Mouse (Mus musculus): Measurements from ENCODE around the gene Ccdc38. TPM values are rescaled to one million over a fixed set of nuclear protein-coding genes. Genes with fewer than 3 reads are reported as not detected.
"Not testable (repeated sequence)": the region's sequence is repeated elsewhere in the genome, so short reads cannot be mapped to it uniquely, and the experiment has no call there.

Gene Ccdc38
- polyA plus RNA-seq, 1 experiment from 2014 or later = 0.27 TPM

DNA sequence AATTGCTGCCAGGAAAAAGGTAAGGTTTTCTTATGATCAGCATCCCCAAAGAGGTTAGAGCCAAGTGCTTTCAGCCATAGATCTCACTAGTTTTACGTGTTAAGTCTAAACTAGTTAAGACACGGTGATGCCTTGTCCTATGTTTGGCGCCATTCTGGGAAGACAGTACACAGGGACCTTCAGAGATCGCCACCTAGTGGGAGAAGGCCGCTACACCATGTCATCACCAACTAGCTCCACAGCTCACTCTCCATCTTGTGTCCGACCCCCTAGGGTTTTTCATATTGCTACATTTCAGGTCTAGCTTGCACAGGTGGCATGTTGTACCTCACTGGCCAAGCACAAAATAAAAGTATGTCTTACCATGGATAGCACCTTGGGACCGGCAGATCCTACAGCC, 8.6 kb downstream of the Ccdc38 start:
- DNase-seq (ENCODE audit: low spot score) = peak; percentile 85

DNA sequence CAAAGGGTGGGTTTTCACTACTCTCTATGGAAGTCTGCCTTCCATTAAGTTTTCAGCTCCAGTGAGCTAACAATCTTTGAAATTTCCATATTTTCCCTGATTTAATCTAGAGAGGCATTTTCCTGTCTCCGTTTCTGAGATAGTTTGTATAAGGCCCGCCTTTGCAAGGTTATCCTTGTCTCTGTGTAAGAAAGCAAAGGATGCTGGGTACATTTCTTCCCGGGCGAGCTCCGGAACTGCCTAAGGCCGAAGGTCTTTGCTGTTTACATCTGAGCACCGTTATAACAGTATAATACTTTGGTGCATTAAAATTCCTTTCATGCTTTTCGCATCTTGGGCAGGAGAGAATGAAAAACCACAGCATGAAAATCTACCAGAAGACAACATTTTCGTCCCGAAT, 9.4 kb downstream of the Ccdc38 start:
- no peak for DNase-seq (ENCODE audit: low spot score)

DNA sequence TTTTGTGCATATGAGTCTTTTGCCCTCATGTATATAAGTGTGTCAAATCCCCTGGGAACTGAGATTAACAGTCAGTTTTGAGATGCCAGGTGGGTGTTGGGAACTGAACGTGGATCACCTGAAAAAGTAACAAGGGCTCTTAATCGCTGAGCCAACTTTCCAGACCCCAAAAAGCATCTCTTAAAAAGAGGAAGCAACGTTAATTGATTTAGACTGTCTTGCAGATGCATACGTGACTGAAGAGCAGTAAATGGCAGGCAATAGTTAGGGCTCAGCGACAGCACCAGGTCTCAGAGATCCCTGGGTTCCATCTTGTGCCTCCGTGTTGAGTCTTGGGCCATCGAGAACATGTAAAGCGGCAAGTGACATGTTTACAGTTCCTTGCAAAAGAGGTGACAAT, 12.2 kb downstream of the Ccdc38 start:
- DNase-seq (ENCODE audit: low spot score) = no peak

DNA sequence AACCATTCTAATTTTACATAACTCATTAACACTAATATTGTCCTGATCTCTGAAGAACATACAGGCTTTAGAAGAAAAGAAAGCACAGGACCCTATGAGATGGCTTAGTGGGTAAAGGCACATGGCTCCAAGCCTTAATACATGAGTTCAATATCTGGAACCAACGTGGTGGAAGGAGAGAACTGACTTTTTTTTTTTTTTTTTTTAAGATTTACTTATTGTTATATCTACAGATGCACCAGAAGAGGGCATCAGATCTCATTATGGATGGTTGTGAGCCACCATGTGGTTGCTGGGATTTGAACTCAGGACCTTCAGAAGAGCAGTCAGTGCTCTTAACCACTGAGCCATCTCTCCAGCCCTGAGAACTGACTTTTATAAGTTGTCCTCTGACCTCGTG, 17.5 kb downstream of the Ccdc38 start:
- not testable (repeated sequence) for DNase-seq (ENCODE audit: low spot score)

DNA sequence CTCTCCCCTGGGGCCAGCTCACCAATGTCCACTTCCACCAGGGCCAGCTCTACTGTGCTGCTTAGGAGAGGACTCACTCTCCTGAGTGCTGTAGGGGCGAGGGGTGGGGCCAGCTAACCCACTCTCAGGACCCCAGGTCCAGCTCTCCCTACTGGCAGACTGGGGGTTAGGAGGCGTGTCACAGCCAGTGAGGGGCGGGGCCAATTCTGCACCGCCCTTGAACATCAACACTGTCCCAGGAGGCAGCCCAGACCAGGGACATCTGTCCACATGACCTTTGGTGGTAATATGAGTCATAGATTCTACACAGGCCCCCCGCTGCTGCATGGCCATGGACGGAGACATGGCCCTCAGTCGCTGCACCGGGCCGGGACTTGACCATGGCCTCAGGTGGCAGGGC, 19.4 kb downstream of the Ccdc38 start:
- DNase-seq (ENCODE audit: low spot score) = no peak

DNA sequence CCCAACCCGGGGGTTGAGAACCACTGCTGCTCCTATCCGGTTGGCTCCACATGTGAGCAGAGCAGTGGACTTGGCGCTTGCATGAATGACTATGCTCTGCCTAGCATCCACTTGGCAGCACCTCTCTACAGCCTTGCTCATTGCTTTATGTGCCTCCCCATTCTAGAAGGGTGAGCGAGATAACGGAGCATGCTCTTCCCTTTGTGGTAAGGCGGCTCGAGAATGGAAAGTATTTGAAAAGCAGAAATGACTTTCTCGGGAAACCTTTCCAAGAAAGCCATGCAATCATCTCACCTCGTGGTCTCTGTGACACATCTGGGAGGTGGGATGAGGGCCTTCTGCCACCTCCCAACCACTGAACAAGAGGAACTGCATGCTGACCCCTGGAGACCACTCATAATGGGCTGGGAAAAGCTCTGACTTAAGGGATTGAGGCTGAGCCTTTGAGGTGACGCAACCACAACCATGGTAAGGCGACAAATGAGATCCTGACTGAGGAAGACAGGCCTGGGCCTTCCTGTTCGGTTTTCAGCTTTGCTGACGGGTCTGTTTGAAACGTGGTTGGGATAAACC, 24.2 kb downstream of the Ccdc38 start:
- no peak for DNase-seq (ENCODE audit: low spot score)

DNA sequence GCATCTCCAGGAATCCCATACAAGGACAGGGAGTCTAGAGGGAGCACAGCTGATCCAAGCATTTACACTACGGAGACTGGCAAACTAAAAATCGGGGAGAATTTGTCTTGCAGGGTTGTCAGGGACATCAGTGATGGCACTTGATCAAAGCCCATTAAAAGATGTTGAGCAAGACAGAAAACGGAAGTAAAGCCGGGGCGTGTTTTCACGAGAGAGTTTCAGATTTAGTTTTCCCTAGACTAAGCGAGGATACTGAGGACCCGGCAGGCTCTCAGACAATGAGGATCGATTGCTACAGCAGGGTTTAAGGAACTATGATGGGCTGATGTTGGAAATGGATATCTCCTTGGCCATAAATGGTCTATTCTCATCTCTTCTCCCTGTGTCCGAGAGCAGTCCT, 26.6 kb downstream of the Ccdc38 start:
- no peak for DNase-seq (ENCODE audit: low spot score)

DNA sequence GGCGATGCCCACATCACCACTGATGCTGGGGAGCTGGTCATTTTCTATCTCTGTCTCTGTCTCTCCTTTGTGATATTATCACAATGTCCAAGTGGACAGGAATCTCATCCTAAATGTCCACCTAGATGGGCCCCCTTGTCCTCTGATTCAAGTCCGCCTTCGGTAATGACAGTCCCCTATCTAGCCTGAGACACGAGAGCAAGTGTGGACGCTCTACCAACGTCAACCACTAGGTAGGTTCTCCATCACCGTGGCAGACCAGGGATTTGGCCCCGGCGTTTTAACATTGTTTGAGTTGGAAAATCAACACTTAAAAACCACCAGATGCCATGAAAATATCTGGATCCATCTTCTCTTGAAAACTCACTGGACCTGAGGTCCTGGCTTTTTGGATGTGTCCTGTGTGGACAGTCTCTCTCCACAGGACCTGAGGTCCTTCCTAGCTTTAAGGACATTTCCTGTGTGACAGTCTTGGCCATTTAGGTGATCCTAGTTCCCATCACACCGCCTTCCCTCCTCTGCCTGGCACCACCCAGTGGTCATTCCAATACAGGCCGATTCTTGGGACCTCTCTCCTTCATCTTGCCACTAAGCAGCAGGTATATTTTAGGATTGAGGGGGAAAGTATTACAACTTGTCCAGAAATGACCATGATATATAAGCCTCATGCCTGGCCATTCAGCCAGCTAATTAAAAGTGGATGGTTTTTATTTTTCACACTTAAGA, 27.6 kb downstream of the Ccdc38 start:
- DNase-seq (ENCODE audit: low spot score) = no peak

DNA sequence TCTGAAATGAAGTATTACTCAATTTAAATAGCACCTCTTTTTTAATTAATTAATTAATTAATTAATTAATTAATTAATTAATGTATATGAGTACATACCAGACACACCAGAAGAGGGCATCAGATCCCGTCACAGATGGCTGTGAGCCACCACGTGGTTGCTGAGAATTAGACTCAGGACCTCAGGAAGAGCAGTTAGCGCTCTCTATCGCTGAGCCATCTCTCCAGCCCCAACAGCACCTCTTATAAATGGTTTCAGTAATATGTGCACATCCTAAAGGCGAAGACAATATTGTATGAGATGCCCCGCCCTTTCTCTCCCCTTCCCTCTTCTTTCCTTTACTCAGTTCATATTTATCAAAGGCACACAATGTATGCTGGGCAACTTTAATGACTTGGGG, 28.2 kb downstream of the Ccdc38 start:
- DNase-seq (ENCODE audit: low spot score) = no peak

DNA sequence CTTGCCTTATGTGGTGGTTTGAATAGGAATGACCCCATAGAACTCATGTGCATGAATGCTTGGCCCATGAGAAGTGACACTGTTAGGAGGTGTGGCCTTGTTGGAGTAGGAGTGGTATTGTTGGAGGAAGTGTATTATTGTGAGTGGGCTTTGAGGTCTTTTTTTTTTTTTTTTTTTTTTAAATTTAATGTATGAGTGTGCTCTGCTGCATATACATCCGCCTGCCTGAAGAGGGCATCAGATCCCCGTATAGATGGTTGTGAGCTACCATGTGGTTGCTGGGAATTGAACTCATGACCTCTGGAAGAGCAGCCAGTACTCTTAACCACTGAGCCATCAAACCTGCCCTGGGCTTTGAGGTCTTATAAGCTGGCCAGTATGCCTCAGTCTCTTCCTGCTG, 31.8 kb downstream of the Ccdc38 start:
- peak; percentile 12 for DNase-seq (ENCODE audit: low spot score)

DNA sequence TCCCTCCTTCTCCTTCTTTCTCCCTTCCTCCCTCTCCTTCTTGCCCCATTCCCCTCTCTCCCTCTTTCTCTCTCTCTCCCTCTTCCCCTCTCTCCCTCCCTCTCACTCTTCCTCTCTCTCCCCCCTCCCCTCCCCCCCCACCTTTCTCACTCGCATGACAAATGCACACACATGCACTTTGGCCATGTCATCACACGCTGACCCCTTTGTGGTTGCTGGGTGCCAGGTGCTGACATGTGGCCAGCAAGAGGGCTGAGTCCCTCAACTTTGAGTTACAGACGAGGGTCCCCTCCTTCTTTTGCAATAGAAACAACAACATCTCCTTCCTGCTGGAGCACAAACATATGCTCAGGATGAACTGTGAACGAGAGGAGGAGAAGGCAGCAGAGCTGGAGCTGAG, 34.5 kb downstream of the Ccdc38 start:
- DNase-seq (ENCODE audit: low spot score) = no peak

DNA sequence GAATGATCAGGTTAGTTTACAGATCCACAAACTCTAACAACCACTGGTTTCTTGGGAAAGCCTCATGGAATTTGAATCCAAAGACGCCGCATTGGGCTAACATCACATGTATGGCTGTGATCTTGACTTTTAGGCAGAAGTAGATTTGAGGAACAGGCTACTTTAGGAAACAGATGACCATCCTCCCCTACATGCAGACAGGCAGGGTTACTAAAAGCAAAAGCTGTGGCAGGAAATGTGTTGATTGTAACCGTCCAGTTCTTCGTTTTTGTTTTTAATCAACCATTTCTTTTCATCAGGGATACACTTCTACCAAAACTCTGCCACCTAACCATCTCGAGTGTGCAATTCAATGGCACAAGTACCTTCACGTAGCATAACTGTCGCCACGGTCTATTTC, 35.5 kb downstream of the Ccdc38 start:
- DNase-seq (ENCODE audit: low spot score) = no peak

DNA sequence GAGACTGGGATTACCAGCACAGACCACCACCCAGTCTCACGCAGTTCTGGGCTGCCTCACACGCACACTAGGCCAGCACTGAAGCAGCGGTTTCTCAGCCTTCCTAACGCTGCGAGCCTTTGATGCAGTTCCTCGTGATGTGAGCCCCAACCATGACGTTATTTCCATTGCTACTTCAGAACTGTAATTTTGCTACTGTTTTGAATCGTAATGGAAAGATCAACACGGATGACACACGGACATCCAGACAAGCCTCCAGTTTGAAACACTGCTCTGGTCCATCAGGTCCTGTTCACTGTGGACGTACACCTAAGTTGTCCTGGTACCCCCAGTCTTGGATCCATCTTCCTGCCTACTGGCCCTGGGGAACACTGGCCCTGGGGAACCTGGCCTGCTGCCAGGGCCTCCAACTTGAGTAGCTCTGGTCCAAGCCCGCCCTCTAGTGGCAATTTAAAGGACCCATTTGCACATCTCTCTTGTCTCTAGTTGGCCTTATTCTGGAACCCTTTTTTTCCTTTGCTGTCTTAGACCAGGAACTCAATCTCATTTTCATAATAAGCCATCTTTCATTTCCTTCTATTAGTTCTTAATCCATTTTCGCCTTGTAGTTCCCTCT, 36.9 kb downstream of the Ccdc38 start:
- peak; percentile 71 for DNase-seq (ENCODE audit: low spot score)

DNA sequence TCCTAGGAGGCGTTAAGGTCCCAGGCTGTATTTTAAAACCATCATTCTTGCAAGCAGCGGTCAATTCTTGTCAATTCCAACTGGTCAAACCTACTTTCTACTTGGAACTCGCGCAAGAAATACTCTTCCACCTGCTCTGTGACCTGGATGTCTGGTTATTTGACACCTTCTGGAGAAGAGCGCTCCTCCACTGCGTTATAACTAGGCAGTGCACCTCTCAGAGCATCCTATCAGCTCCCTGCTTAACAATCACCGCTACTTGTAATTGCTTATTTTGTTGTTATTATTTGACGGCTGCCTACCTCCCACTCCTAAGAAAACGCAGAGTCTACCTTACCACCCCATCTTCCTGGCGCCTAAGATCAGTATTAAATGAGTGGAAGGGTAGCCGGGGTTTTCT, 48.4 kb downstream of the Ccdc38 start:
- DNase-seq (ENCODE audit: low spot score) = no peak

DNA sequence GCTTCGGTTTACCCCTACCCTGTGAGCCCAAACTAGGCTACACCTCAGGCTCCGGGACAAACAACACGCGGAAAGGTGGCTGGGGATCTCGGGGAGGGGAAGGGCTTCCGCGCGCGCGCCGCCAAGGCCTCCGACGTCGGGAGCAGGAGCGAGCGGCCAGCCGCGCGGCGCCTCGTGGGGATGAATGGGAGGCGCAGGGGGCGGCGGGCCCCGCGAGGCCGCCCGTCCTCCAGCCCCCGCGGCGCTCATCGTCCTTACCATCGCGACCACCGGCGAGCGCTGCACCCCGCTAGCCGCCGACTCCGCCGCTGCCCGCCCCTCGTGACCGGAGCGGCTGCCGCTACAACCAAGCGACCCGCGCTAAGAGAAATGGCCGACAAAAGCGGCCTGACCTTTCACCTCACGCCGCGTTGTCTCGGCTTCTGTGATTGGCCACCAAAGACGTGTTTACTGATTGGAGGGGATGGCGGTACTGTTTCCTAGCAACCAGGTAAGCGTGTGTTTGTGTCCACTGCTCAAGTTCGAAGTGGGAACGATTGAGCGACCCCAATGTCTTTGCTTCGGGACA, 48.9 kb downstream of the Ccdc38 start, which contains the start of gene Snrpf:
Gene Snrpf (minus strand): TSS at position 426 of the 568 bp plus-strand sequence.
- DNase-seq (ENCODE audit: low spot score) = peak; percentile 96

DNA sequence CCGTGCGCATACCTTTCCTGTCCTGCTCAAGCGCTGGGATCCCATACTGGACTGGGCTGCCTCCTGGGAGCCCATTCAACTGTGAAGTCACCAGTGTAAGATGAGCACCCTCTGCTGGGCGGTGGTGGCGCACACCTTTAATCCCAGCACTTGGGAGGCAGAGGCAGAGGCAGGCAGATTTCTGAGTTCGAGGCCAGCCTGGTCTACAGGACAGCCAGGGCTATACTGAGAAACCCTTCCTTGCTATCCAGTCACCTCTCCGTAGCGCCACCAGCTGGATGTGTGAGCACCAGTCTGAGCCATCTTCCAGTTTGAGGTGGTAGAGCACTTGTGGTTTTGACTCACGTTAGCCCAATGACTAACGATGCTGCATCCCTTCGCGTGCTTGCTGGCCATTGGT, 52.0 kb downstream of the Ccdc38 start:
- peak; percentile 17 for DNase-seq (ENCODE audit: low spot score)

DNA sequence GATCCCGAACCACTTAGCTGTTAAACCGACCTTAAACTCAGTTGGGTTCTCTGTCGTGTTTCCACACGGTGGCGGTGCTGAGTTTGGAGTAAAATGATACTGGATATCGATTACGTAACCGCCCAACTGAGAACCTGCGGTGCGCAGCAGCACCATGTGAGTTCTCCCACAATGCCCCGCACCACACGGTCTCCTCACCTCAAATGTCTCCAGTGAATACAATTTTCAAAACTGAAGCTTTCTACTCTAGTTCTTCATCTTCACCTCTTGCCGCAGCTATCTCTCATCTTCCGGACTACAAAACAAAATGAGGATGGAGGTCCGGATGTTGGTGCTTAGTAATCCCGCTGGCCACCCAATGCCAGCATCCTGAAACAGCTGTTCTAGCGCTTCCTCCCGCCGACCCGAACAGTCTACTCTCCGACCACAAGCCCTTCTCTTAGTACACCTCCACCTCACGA, 53.6 kb downstream of the Ccdc38 start:
- DNase-seq (ENCODE audit: low spot score) = peak; percentile 80

DNA sequence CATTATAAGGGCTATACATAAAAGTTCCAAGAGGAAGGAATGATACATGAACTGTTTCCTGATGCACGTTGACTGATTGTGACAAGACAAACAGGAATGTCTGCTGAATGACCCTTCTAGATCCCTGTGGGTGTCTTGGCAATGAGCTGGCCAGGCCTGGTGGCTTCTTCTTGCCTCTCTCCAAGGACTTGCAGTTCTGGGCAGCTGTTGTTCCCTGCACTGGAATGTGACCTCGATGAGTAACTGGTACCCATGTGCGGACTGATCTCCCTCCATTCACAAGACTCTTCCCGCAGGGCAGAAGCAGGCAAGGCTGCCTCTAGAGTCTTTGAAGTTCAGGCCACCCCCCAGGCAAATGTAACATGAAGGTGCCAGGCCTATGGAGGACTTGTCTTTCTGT, 55.4 kb downstream of the Ccdc38 start:
- DNase-seq (ENCODE audit: low spot score) = no peak

DNA sequence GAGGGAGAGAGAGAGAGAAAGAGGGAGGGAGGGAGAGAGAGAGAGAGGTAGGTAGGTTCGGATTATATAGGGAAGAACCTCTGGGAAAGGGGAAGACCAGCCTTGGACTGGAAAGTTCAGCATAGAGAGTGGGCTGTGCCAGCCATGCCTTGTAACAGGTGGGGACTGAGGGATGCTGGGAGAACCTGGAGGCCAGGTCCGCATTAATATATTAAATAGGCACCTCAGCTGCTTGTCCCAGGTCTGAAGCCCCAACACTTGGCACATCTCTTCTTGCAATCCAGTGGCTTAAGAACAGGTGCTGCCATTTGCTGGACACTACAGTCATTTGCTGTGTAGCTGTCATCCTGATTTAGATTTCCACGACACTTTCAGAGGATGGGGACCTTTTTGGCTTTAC, 56.2 kb downstream of the Ccdc38 start:
- no peak for DNase-seq (ENCODE audit: low spot score)

DNA sequence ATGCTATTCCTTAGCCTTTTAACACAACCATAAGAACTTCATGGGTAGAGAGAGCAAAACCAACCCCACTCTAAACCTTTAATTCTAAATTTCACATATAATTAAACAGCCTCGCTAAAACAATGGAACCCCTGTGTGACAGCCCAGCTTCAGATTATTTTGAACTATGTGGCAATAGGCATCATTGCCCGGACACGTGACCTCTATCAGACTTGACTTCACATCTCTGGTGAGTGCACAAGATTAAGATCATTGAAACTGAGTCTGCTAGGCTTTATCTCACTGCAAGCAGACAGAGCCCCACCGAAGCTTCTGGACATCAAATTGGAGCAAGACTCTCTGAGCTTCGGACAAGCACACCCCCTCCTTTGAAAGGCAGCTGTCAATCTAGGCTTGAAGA, 61.9 kb downstream of the Ccdc38 start:
- DNase-seq (ENCODE audit: low spot score) = no peak

DNA sequence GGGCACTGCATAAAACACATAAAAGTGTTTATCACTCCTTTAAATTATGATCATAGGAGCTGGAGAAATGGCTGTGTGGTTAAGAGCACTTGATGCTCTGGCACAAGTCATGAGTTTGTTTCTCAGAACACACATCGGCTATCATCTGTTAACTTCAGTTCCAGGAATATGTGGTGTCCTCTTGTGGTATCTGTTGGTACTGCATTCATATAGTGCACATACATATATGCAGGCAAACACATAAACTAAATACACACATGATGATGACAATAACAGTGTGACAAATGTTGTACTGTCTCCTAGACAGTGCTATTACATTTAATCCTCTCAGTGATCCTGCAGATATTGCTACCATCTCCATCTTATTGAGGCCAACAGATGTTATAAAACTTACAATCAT, 62.8 kb downstream of the Ccdc38 start:
- DNase-seq (ENCODE audit: low spot score) = no peak

DNA sequence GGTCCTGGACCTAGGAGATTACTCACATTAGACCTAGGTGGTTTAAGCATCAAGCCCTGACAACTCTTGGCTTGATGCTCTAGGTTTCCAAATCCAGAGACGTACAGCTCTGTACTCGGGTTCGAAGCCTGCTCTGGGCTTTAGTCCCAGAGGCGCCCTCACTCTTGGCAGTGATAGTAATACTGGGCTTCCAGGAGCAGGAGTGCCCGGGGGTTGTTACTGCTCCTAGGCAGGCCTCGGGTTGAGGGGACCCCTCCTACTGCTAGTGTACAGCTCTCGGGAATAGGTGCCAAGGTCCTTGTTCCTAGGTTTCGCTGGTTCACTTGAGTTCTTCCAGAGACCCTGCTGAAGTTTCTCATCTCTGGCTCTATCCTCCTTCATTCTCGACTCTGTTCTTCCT, 65.9 kb downstream of the Ccdc38 start:
- no peak for DNase-seq (ENCODE audit: low spot score)

All from thymus, postnatal 0 days (tissue).